Mouse (Mus musculus): ENCODE data around the gene Dut.

GRCm38 (mm10) chr2:125246669-125247068 lies 321 bp upstream of the Dut start:
- TF ChIP-seq GATA1 (IDR thresholded peaks at IDR 0.05; ENCODE audit: low read length) (no peak), TAL1 (IDR thresholded peaks at IDR 0.05; ENCODE audit: low read length) (no peak)
